Mouse (Mus musculus) MEL (cell line): ENCODE measurements around the gene Adam1b.

Experiments used
- EP300 ChIP-seq, 2 experiments: IDR thresholded peaks; 2 replicates each; pipeline ENCODE4 v1.6.1; 2011; ENCODE audit warnings: improper control_type of control experiment in 2 of 2, low read length in 2 of 2, low read depth in 1 of 2, mild to moderate bottlenecking in 1 of 2
- MXI1 ChIP-seq: IDR thresholded peaks from 2 replicates; pipeline ENCODE4 v1.6.1; 2011; ENCODE audit warnings: mild to moderate bottlenecking, low read depth, low read length, improper control_type of control experiment
- POLR2A ChIP-seq, 2 experiments: IDR thresholded peaks; 2 replicates each; pipeline ENCODE4 v1.6.1; 2011 to 2012; ENCODE audit warnings: low read length in 2 of 2, mild to moderate bottlenecking in 2 of 2, control low read depth in 1 of 2, improper control_type of control experiment in 1 of 2, low read depth in 1 of 2, moderate library complexity in 1 of 2; ENCODE audit not compliant: control insufficient read depth in 1 of 2, insufficient read depth in 1 of 2, poor library complexity in 1 of 2

DNA sequence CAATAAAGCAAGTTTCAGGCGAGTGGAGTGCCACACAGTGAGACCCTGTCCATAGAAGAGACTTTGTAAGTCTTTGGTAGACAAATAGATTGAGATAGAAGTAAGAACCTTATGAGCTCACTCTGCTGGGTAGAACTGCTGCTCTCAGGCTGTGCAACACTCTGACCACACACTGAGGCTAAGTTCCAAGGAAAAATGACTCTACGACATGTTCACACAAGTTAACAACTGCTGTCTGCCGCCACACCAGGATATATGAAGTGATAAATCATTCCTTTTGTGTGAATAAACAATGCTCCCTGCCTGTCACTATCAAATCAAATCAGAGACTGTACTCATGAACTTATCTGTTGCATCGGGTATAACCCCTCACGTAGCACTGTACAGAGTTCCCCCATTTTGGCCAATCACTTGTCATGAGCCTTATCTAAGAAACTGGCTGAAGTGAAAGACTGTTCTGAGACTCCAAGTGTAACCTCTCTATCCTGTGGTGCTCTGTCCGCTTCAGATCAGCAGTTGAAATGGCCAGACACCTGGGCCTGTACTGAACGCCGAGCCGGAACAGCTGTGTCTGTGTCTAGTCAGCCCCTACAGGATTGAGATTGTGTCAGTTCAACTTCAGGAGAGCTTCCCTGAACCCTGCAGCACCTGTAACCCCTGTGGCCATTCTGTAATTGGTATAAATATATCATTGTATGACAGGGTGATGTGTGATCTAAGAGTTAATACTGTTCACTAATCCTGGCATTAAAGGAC is 47.5 kb downstream of the Adam1b start:
- TF ChIP-seq POLR2A (IDR thresholded peaks at IDR 0.05; ENCODE audit: control insufficient read depth in 1 of 2, insufficient read depth in 1 of 2, low read depth in 1 of 2, low read length in 2 of 2, poor library complexity in 1 of 2) (0 out of 4 replicates have a peak, but pooled peaks of 1 of the 2 experiments have one; percentile 20), MXI1 (no peak), EP300 (IDR thresholded peaks at IDR 0.05; ENCODE audit: low read depth in 1 of 2, low read length in 2 of 2) (peak in 1 of 2 experiments; percentile 35; a peak in 1 of 4 replicates)
